Mouse (Mus musculus): ENCODE results near the gene Thyn1.

DNA sequence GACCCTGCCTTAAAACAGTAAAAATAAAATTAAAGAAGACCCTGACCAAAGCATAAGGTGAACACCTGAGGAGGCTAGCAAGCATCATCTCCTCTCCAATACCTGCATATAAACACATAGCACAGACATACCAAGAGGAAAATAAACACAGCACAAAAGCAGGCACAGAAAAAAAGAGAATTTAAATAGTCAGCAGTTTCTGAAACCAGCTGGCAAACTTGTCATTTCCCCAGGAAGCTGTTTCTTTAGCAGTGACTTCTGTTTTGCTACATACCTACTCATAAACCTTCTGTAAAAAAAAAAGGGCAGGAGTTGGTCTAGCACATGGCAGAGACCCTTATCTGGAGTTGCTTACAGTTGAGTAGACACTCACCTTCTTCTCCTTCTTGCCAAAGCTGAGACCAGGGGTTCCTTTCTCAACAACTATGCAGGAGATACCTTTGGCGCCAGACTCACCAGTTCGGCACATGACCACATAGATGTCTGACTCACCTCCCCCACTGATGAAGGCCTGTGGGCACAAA lies 14.4 kb upstream of the Thyn1 start:
- TF ChIP-seq CTCF (IDR thresholded peaks at IDR 0.05; ENCODE audit: control insufficient read depth, insufficient read depth, low read length) (no peak), POLR2A (IDR thresholded peaks at IDR 0.05; ENCODE audit: borderline replicate concordance, control insufficient read depth, low read depth, low read length) (no peak)

All from bone marrow, adult 2 months (tissue).